Mouse (Mus musculus) limb, embryonic 10.5 days (tissue): ENCODE measurements at regions not wholly inside any gene's neighbourhood (a gene's known extent, or its start where the extent isn't known, plus 50 kb on each side); places are given as distances from the start of the nearest gene placed in this dataset.
"Not testable (repeated sequence)": the region's sequence is repeated elsewhere in the genome, so short reads cannot be mapped to it uniquely, and the experiment has no call there.

Experiments used
- DNase-seq: peaks from one replicate; pipeline ENCODE4 v3.0.0-alpha.2; 2017; ENCODE audit warnings: low spot score
- H3K27ac ChIP-seq: fragments of 300-500 bp; sonication (generic); 2 replicates; pipeline ENCODE4 v1.5.1; 2016; ENCODE audit warnings: mild to moderate bottlenecking
- H3K27me3 ChIP-seq: fragments of 300-500 bp; sonication (generic); 2 replicates; pipeline ENCODE4 v1.6.1; 2016; ENCODE audit warnings: low read depth, mild to moderate bottlenecking; ENCODE audit not compliant: poor library complexity, severe bottlenecking
- H3K36me3 ChIP-seq: fragments of 300-500 bp; sonication (generic); 2 replicates; pipeline ENCODE4 v1.6.1; 2016; ENCODE audit warnings: mild to moderate bottlenecking, moderate library complexity
- H3K4me1 ChIP-seq: fragments of 300-500 bp; sonication (generic); 2 replicates; pipeline ENCODE4 v1.6.1; 2016
- H3K4me3 ChIP-seq: fragments of 300-500 bp; sonication (generic); 2 replicates; pipeline ENCODE4 v1.5.1; 2016; ENCODE audit warnings: mild to moderate bottlenecking, moderate library complexity
- H3K9me3 ChIP-seq: fragments of 300-500 bp; sonication (generic); replicated peaks from 2 replicates; pipeline ENCODE4 v1.6.1; 2016; ENCODE audit warnings: mild to moderate bottlenecking
- WGBS: fragments of 180-500 bp; shearing (Covaris S2); methylation state at CpG from one replicate; pipeline ENCODE4 v1.1.7; 2016; 5-methylcytosine and 5-hydroxymethylcytosine counted together

DNA sequence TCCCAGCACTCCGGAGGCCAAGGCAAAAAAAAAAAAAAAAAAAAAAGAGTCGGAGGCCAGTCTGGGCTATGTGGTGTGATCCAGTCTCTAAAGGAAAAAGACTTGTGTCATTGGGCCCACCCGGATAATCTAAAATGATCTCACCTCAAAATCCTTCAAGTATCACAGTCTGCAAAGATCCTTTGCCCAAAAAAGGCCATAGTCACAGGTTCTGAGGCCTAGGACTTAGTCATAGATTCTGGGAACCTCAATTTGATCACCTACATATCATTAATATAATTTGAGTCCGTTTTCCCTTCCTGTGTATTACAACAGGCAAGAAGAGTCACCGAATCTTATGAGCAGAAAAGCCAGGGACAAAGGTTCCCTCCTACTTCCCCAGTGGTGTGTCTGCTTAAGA is 98.3 kb upstream of the Rad23b start:
- Histone ChIP-seq H3K4me1 (no peaks in the 10 kb centered on the region), H3K4me3 (no peak overlapping the region), H3K36me3 (no peaks in the 10 kb centered on the region), H3K27ac (no peak overlapping the region), H3K27me3 (no peaks in the 10 kb centered on the region), H3K9me3 (no peaks in the 10 kb centered on the region)
- 85% methylated on average over 5 of the region's 5 CpGs for WGBS
- DNase-seq, result no peak

DNA sequence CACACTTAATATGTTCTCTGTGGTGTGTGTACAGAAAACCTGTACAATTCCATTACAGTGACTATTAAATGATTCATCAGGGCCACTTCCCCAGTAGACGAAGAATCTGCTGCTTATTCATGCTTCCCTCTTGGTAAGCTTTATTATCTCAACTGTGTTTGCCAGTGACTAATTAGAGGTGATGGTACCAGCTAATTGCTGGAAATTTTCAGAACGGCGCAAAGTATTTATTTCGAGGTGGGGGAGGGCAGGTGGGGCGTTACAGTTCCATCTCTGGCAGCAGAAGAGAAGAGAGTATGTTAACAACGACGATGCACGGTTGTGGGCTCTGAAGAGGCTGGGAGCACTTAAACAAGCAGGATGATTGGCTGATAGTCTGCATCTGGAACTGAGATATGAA is 96.1 kb upstream of the Rad23b start:
- H3K4me1 ChIP-seq, result no peaks in the 10 kb centered on the region
- DNase-seq, result no peak
- no peaks in the 10 kb centered on the region for H3K27me3 ChIP-seq
- WGBS, result 87% methylated on average over 8 of the region's 8 CpGs
- no peaks in the 10 kb centered on the region for H3K36me3 ChIP-seq
- H3K9me3 ChIP-seq, result no peaks in the 10 kb centered on the region
- no peak overlapping the region for H3K4me3 ChIP-seq
- H3K27ac ChIP-seq, result no peak overlapping the region

DNA sequence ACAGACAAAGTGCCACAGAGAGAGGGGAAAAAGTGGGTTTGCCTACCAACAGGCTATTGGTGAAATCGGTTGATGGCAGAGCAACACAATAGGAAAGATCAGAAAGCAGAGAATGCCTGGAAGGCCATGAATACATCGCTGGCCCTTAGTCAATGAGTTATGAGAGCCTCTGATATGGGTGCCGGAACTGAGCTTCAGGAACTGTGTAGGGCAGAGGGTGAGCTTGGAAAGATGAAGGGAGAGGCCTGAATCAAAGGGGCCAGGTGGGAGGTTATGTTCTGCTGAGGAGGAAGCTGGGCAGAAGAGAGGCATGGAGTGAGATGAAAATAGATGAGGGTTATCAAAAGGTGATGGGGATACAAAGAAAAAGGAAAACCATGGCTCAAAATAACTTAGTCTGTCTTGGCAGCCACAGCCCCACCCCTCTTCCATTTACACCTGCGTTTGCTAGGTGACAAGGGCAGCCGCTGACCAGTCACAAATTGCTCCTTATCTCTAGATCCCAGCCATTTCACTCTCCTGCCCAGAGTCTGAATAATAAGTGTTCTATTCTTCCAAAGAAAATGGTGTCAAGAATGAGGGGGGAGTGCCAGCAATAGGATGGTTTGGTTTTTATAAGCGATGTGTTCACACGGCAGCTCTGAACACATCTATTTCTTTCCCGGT is 77.7 kb upstream of the Rad23b start:
- no peak for DNase-seq
- no peak overlapping the region for H3K27ac ChIP-seq
- no peaks in the 10 kb centered on the region for H3K36me3 ChIP-seq
- 81% methylated on average over 8 of the region's 8 CpGs for WGBS
- H3K27me3 ChIP-seq, result no peaks in the 10 kb centered on the region
- no peak overlapping the region for H3K4me3 ChIP-seq
- H3K9me3 ChIP-seq, result no peaks in the 10 kb centered on the region
- peaks cover 12% of the 10 kb centered on the region for H3K4me1 ChIP-seq

DNA sequence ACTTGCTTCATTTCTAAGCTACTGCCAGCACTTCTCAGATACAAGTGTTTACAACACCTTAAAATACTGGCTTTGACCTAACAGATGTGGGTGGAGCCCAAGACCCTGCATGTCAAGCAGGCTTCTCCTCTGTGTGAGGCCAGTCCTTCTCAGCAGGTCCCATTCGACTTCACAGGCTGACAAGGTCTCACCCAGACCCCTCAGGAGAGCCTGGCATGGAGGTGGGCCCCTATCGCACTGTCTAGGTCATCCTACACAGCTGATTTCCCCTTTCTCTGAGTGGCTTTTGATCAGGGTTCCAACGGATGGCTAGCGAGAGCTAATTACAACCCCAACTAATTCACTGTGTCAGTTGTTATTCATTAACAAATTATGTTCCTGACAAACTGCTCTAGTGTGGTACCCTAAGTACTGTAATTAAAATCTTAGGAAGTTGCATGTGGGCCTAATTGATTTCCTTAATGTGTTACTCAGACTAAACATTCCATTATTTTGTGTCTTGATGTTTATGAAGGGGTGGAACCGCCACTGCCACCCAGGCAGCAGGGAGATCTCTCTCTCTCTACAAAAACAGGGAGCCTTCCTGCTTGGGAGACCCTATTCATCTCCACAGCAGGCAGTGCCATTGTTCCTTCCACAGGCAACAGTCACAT is 73.4 kb upstream of the Rad23b start:
- Histone ChIP-seq H3K27me3 (no peaks in the 10 kb centered on the region), H3K4me1 (peaks cover 18% of the 10 kb centered on the region), H3K9me3 (no peaks in the 10 kb centered on the region), H3K36me3 (no peaks in the 10 kb centered on the region), H3K4me3 (no peak overlapping the region), H3K27ac (no peak overlapping the region)
- no peak for DNase-seq
- 12% methylated on average over 5 of the region's 5 CpGs for WGBS

DNA sequence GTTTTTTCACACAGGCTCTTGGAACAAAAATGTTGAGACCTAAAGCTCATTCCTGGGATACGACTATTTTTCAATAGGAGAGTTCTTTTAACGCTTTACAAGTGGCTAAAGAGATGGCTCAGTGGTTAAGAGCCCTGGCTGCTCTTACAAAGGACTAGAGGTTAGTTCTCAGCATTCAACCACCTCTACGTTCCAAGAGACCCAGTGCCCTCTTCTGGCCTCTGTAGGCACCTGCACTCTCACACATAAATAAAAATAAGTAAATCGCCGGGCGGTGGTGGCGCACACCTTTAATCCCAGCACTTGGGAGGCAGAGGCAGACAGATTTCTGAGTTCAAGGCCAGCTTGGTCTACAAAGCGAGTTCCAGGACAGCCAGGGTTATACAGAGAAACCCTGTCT is 70.5 kb upstream of the Rad23b start:
- not testable (repeated sequence) for H3K4me3 ChIP-seq, H3K27me3 ChIP-seq, DNase-seq, H3K36me3 ChIP-seq, H3K27ac ChIP-seq, H3K9me3 ChIP-seq
- 88% methylated on average over 8 of the region's 8 CpGs for whole genome bisulfite sequencing
- H3K4me1 ChIP-seq, result peaks cover 18% of the 10 kb centered on the region

DNA sequence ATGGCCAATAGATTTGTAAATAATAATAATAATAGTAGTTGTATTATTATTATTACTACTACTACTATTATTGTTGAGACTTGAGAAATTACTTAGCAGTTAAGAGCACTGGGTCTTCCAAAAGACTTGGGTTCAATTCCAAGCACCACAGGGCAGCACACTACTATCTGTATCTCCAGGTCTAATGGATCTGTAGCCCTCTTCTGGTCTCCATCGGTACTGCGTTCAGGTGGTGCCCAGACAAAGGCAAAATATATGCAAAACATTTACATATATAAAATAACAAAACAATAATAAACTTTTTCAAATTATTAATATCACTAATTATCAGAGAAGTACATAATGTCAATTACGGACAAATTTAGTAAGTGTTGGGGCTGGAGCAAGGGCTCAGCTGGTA is 69.1 kb upstream of the Rad23b start:
- DNase-seq, result no peak

DNA sequence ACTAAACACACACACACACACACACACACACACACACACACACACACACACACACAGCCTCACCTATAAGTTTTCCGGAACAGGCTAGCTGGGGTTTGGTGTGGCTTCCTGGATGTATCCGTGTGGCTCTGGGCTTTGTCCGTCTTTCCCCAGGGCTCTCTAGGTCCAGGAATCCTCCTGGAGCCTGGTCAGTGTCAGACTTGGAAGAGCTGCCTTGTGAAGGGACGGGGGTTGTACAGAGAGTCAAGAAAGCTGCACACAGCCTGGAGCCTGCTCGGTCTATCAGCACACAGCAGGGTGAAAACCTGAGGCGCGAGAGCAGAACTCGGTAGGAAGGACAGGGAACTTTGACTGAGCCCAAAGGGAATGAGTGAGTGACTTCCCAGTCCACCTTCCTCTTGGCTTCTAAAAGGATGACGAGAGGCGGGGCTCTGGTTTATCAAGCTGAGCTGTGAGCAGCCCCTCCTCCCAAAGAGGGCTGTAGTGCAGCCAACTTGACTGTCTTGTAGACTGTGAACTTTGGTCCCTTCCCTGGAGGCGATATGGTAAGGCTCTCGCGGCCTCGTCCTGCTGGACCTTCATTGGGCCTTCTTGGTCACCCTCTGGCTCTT is 68.3 kb upstream of the Rad23b start:
- Histone ChIP-seq H3K36me3 (no peaks in the 10 kb centered on the region), H3K4me1 (peaks cover 11% of the 10 kb centered on the region), H3K27ac (no peak overlapping the region), H3K4me3 (no peak overlapping the region), H3K9me3 (no peaks in the 10 kb centered on the region), H3K27me3 (no peaks in the 10 kb centered on the region)
- no peak for DNase-seq
- 79% methylated on average over 14 of the region's 14 CpGs for WGBS

More for the DNA sequence above, 69.1 kb upstream of the Rad23b start:
- no peak overlapping the region for H3K4me3 ChIP-seq
- H3K9me3 ChIP-seq, result no peaks in the 10 kb centered on the region
- no peaks in the 10 kb centered on the region for H3K27me3 ChIP-seq
- peaks cover 18% of the 10 kb centered on the region for H3K4me1 ChIP-seq
- H3K27ac ChIP-seq, result no peak overlapping the region
- no peaks in the 10 kb centered on the region for H3K36me3 ChIP-seq
- 82% methylated on average over 3 of the region's 3 CpGs for WGBS

DNA sequence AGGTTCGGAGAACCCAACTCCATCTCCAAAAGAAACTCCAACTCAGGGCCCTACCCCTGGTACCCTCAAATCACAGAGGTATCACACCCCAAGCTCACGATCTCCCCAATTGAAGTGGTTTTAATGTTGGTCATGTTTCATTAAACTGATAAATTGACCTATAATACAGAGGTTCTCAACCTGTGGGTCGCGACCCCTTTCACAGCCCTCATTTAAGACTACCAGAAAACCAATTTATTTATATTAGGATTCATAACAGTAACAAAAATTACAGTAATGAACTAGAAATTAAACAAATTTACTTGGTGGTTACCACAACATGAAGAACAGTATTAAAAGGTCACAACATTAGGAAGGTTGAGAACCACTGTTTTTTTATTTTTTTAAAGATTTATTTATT is 67.4 kb upstream of the Rad23b start:
- WGBS, result 94% methylated on average over 4 of the region's 4 CpGs
- Histone ChIP-seq H3K27me3 (no peaks in the 10 kb centered on the region), H3K36me3 (no peaks in the 10 kb centered on the region), H3K9me3 (no peaks in the 10 kb centered on the region), H3K27ac (no peak overlapping the region), H3K4me3 (no peak overlapping the region), H3K4me1 (0 out of 2 replicates have a peak, but pooled peaks cover 3% of the 10 kb centered on the region)
- no peak for DNase-seq

DNA sequence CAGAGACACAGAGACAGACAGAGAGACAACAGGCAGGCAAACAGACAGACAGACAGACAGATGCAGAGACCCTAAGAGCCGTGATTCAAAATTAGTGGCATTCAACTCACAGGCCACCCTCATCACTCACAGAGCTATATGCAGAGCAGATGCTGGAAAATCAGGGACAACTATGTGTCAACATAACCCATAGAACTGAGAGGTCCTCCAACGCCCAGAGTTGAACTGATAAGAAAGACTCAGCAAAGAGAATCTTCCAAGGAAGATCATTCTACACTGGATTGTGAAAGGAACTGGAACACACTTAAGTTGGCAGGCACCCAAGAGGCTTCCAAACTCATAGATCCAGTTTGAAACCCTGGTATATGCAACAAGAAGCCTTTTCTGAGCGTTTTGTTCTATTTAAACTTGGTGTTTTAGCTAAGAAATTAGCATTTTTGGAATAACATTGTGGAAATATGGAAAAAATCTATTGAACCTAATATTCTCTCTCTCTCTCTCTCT is 65.1 kb upstream of the Rad23b start:
- H3K9me3 ChIP-seq, result no peaks in the 10 kb centered on the region
- no peak overlapping the region for H3K27ac ChIP-seq
- H3K4me1 ChIP-seq, result no peaks in the 10 kb centered on the region
- no peak overlapping the region for H3K4me3 ChIP-seq
- 79% methylated on average over 3 of the region's 3 CpGs for WGBS
- H3K36me3 ChIP-seq, result no peaks in the 10 kb centered on the region
- no peak for DNase-seq
- H3K27me3 ChIP-seq, result no peaks in the 10 kb centered on the region

DNA sequence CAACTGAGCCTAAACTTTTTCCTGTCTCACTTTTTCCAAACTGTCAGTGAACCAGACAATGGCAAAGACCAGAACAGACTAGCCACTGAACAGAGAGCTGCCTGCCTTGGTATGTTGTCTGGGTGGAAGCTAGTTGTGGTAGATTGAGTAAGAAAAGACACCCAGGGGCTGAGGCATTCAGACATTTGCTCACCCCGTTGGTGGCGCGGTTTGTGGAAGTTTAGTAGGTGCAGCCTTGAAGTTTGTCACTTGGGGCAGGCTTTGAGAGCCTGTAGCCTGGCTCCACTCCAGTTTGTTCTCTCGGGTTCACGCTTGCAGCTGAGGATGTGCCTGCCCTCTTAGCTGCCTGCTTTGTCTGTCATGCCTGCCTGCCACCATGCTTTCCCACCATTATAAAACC is 64.2 kb upstream of the Rad23b start:
- Histone ChIP-seq H3K9me3 (no peaks in the 10 kb centered on the region), H3K27me3 (no peaks in the 10 kb centered on the region), H3K4me1 (no peaks in the 10 kb centered on the region), H3K27ac (no peak overlapping the region), H3K36me3 (no peaks in the 10 kb centered on the region), H3K4me3 (no peak overlapping the region)
- DNase-seq, result no peak
- WGBS, result 35% methylated on average over 5 of the region's 5 CpGs

DNA sequence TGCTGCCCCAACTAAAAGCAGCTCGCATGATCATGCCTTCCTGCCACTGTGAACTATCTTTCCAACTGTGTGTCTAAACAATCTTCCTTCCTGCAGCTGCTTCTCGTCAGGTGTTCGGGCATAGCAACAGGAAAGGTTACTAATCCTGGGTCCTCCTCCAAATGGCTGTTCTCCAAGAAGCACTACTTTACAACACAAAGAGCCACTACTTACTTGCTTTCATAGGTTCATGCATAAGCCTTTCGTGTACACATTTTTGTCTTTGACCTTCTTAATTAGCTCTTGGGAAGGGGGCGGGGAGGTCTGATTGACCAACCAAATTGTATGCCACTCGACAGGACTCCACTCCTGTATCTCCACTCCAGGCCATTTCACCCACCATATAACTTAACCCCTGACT is 61.4 kb upstream of the Rad23b start:
- no peaks in the 10 kb centered on the region for H3K36me3 ChIP-seq
- H3K9me3 ChIP-seq, result no peaks in the 10 kb centered on the region
- H3K4me3 ChIP-seq, result no peak overlapping the region
- no peak overlapping the region for H3K27ac ChIP-seq
- H3K27me3 ChIP-seq, result no peaks in the 10 kb centered on the region
- DNase-seq, result no peak
- WGBS, result 82% methylated on average over 6 of the region's 6 CpGs
- H3K4me1 ChIP-seq, result 0 out of 2 replicates have a peak, but pooled peaks cover 3% of the 10 kb centered on the region

DNA sequence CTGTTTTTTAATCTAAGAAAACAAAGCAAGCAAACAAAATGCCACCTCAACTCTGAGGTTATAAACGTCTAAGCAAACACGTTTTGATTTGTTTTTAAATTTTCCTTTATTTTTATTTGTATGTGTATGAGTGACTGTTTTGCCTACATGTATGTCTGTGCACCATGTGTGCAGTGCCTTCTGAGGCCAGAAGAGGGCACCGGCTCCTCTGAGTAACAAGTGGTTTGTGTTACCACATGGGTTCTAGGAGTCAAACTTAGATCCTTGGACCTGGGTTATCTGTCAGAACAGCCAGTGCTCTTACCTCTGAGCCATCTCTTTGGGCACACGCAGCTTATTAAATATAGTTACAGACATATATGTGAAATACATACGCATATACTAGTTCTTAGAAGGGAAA is 57.6 kb upstream of the Rad23b start:
- no peaks in the 10 kb centered on the region for H3K27me3 ChIP-seq
- WGBS, result 86% methylated on average over 5 of the region's 5 CpGs
- no peaks in the 10 kb centered on the region for H3K36me3 ChIP-seq
- no peak overlapping the region for H3K4me3 ChIP-seq
- no peak for DNase-seq
- no peak overlapping the region for H3K27ac ChIP-seq
- H3K4me1 ChIP-seq, result peaks cover 11% of the 10 kb centered on the region; the same call in 1 of the 2 replicates
- H3K9me3 ChIP-seq, result no peaks in the 10 kb centered on the region

DNA sequence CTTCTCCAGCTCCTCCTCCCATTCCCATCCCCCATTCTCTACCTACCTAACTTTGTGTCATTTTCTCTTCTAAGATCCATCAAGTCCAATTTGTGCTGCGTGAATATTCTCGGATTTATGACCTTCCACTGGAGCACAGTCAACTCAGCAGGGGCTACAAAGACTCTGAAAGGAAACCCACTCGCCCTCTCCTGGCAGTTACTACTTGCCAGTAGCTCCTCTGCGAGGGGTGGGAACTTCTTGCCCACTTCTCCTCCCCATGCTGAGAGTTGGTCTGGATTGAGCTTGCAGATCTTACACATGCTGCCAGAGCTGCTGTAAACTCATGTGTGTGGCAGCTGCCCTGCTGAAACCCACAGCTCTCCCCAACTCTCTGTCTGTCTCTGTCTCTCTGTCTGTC is 57.1 kb upstream of the Rad23b start:
- no peak for DNase-seq
- no peaks in the 10 kb centered on the region for H3K27me3 ChIP-seq
- peaks cover 11% of the 10 kb centered on the region; the same call in 1 of the 2 replicates for H3K4me1 ChIP-seq
- no peak overlapping the region for H3K27ac ChIP-seq
- WGBS, result 43% methylated on average over 4 of the region's 4 CpGs
- no peaks in the 10 kb centered on the region for H3K9me3 ChIP-seq
- no peaks in the 10 kb centered on the region for H3K36me3 ChIP-seq
- H3K4me3 ChIP-seq, result no peak overlapping the region
